Mouse (Mus musculus) WW6 (cell line): ENCODE measurements at regions not wholly inside any gene's neighbourhood (a gene's known extent, or its start where the extent isn't known, plus 50 kb on each side); places are given as distances from the start of the nearest gene placed in this dataset.

ENCODE experiments used
- DNase-seq: peaks from one replicate; pipeline ENCODE4 v3.0.0-alpha.2; 2013; ENCODE audit warnings: low read depth, low spot score

DNA sequence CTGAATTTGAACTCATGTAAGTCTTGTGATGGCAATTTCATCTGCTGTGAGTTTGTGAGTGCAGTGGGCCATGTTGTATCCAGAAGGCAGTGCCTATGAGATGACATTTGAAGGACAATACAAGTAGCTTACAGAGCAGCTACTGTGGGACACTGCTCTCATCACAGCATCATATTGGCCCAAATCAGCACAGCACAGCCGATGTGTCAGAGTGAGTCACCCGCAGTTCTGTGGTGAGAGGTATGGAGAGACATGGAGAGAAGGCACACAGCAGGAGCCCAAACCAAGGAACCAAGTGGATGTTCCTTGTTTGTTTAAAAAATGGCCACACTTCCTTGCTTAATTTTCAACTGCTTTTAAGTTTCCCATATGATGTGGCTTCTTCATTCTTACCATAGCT, 617.3 kb downstream of the Tmem132b start:
- DNase-seq: no peak

GRCm38 (mm10) chr5:126155216-126155880, 623.8 kb downstream of the Tmem132b start:
- DNase-seq: no peak

GRCm38 (mm10) chr5:126186111-126186510, 654.5 kb downstream of the Tmem132b start:
- DNase-seq: no peak

GRCm38 (mm10) chr5:126199876-126200275, 668.3 kb downstream of the Tmem132b start:
- DNase-seq: no peak

DNA sequence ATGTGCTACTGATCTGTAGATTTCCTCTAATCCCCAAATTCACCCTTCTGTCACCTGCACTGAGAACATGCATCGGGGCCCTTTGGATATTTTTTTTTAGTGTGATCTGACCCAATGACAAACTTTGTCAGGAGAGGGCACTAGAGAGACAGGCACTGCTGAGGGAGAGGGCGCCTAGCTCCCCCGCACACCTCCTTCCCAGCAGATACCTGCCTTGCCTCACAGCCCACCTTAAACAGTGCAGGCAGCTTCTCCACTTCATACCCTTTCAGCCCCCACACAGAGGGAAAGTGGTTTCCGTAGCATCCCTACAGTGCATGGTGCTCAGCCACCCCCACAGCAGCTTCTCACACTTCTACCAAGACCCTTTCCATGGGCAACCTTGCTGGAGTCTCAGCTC, 670.0 kb downstream of the Tmem132b start:
- DNase-seq: no peak

GRCm38 (mm10) chr5:126201996-126202395, 670.4 kb downstream of the Tmem132b start:
- DNase-seq: no peak

DNA sequence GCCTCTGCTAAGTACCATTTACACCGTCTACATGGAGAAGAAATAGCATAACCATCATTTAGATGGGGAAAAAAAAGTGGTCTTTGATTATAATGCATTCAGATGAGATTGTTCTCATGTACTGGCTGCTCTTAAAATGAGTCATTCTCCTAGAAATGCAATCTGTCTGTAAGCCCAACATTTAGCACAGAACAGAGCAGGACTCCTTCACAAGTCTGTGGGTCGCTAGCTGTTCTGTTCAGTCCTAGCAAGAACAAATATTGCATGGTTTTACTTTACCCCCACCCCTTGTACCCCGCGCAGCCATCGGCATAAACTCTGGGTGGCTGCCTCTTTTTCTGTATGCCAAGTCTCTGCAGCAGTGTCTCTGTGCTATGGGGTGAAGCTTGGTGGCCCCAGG, 685.4 kb downstream of the Tmem132b start:
- DNase-seq: no peak

GRCm38 (mm10) chr5:126217746-126218145, 686.2 kb downstream of the Tmem132b start:
- no peak for DNase-seq

GRCm38 (mm10) chr5:126223696-126224095, 692.1 kb downstream of the Tmem132b start:
- DNase-seq: no peak

DNA sequence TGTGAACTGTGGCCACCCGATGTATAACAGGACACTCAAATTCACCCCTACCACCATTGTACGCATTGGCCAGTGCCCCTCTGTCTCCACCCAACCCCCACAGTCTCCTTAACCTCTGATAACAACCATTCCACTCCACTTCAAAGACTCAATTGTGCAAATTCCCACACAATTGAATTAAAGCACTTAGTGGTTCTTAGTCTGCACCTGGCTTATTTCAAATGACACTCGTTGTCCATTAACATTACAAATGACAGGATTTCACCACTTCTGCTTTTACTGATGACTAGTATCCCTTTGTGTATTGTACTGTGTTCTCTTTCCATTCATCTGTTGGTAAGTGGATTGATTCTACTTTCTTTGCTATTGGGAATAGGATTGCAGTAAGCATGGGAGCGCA, 699.2 kb downstream of the Tmem132b start:
- DNase-seq: peak; percentile 24

GRCm38 (mm10) chr5:126238071-126238470, 706.5 kb downstream of the Tmem132b start:
- DNase-seq: no peak

- DNase-seq: no peak
Measured at GRCm38 (mm10) chr5:126245776-126246175, 714.2 kb downstream of the Tmem132b start.

- DNase-seq: no peak
Measured at GRCm38 (mm10) chr5:126250331-126250730, 718.8 kb downstream of the Tmem132b start.

- no peak for DNase-seq
Measured at GRCm38 (mm10) chr5:126254661-126255060, 723.1 kb downstream of the Tmem132b start.

- no peak for DNase-seq
Measured at GRCm38 (mm10) chr5:126257860-126258259, 726.3 kb downstream of the Tmem132b start.

GRCm38 (mm10) chr5:126266471-126266870, 734.9 kb downstream of the Tmem132b start:
- DNase-seq: no peak

GRCm38 (mm10) chr5:126266929-126267609, 735.5 kb downstream of the Tmem132b start:
- DNase-seq: no peak

- DNase-seq: no peak
Measured at GRCm38 (mm10) chr5:126268592-126268991, 737.0 kb downstream of the Tmem132b start.

DNA sequence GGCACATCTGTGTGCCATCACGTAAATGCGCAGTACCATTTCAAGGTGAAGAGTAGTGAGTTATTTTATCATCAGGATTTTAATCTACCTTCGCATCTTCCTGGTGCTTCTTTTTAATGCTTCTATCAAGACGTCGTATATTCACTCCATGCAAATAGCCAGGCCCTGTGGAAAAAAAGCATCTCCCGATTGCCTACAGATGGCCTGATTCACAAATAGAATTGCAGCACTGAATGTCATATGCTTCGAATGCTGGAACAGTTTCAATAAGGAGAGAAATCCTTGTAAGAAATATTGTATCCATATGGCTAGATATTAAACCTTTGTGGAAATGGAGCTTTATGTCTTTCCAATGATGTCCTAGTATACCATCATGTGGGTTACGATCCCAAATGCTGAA, 742.7 kb downstream of the Tmem132b start:
- no peak for DNase-seq

- DNase-seq: no peak
Measured at GRCm38 (mm10) chr5:126281057-126281728, 749.6 kb downstream of the Tmem132b start.

DNA sequence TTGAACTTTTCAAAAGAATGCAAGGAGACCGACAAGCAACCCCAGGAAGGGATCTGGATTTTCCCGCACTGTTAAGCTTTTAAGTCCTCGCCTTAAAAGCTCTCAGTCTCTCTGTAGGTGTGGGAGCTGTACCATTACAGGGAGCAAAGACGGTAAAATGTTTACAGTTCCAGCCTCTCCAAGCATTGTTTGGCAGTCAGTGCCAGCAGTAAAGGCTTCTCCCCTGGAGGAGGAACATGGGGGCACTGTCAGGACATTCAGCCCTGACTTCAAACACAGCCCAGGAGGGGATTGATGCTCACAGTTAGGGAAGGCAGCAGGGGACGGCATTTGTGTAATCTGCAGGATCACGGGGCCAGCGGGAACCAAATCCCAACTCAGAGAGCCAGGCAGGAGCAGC, 750.2 kb downstream of the Tmem132b start:
- no peak for DNase-seq

DNA sequence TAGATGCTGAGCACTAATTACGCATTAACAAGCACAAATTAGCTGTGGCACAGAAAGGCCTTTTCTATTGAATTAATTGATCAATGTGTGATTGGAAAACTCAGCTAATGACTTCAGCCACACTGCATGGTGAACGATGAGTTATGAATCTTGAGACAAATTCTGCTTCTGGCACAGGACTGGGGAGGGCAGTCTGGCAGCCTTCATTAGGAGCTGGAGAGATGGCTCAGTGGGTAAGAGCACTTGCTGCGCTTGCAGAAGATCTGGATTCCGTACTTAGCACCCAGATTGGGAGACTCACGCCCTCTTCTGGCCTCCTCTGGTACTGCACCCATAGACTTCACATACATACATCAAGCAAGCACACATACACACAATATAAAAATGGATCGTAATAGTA, 793.3 kb downstream of the Tmem132b start:
- DNase-seq: no peak

DNA sequence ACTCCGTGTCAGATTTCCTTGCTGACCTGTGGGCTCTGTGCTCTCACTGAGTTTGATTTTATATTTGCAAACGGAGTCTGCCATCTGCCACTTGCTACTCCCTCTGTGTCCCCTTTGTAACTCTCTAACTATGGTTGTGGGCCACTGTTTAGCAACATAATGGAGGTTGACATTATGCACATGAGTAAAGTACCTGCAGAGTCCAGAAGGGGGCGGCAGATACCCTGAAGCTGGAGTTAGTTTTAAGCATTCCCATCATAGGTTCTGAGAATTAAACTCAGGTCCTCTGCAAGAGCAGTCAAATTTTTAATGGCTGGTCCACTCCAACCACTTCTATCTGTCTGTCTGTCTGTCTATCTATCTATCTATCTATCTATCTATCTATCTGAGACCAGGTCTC, 796.7 kb downstream of the Tmem132b start:
- DNase-seq: no peak
